Mouse (Mus musculus) brain, embryonic 14.5 days (tissue): ENCODE measurements around the gene Pgs1.

ENCODE experiments used
- CTCF ChIP-seq: fragments of 200-500 bp; IDR thresholded peaks from 2 replicates; pipeline ENCODE4 v1.5.1; 2012; ENCODE audit warnings: inconsistent platforms, mild to moderate bottlenecking, moderate library complexity, borderline replicate concordance; ENCODE audit not compliant: insufficient read depth, insufficient read length; ENCODE audit errors: extremely low read depth
- POLR2A ChIP-seq: fragments of 200-500 bp; IDR thresholded peaks from 2 replicates; pipeline ENCODE4 v1.6.1; 2012; ENCODE audit warnings: mild to moderate bottlenecking, inconsistent platforms, borderline replicate concordance; ENCODE audit not compliant: poor library complexity, insufficient read depth, insufficient read length, severe bottlenecking; ENCODE audit errors: extremely low read depth

- TF ChIP-seq CTCF (no peak), POLR2A (peak; percentile 88)
These were observed at the start of gene Pgs1 for GRCm38 (mm10) chr11:117986126-117987031.
